Mouse (Mus musculus) G1E (cell line): ENCODE results near the gene Xylb.

ENCODE experiments used
- GATA1 ChIP-seq: IDR thresholded peaks from 2 replicates; pipeline ENCODE4 v1.6.1; 2012; ENCODE audit warnings: borderline replicate concordance, low read length, inconsistent platforms, mixed read lengths
- TAL1 ChIP-seq: conservative IDR thresholded peaks from 2 replicates; pipeline ENCODE4 v1.6.1; 2012; ENCODE audit warnings: low read depth, low read length, inconsistent platforms, mixed read lengths

- no peak for TF ChIP-seq TAL1
- no peak for TF ChIP-seq GATA1
These were observed 69.3 kb downstream of the Xylb start for GRCm38 (mm10) chr9:119426483-119426882.
